Mouse (Mus musculus): ENCODE data around the gene Tmem255a. TPM values are rescaled to one million over a fixed set of nuclear protein-coding genes. Genes with fewer than 3 reads are reported as not detected.

The Tmem255a gene
- polyA plus RNA-seq, 1 experiment: not detected

DNA sequence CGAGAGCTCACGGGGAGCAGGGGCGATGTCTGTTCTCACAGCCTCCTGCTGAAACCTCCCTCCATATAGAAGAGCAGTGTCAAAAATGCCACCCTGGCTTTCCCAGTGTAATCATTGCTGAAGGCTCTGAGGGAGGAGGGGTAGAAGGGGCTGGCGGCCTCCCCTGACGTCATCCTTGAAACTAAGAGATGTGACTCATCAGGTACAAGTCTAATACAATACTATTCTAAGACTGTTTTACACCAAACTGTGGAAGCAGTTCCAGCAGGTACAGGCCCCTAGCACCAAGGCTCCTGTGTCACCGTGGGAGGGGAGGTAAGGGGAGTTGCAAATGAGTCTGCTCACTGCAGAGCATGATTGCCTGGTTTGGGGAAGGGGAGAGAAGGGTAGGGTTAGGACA, 5.1 kb downstream of the Tmem255a start:
- Histone ChIP-seq H3K27me3 (ENCODE audit: control insufficient read depth, insufficient read depth, low read length, poor library complexity, severe bottlenecking) (peaks cover 3% of the 10 kb centered on the region), H3K36me3 (ENCODE audit: control insufficient read depth, insufficient read depth, low read length, poor library complexity, severe bottlenecking) (no peaks in the 10 kb centered on the region), H3K9me3 (replicated peaks; ENCODE audit: control insufficient read depth, insufficient read depth, low read length, poor library complexity, severe bottlenecking) (no peaks in the 10 kb centered on the region), H3K27ac (ENCODE audit: insufficient read depth, low read length) (no peak overlapping the region), H3K9ac (ENCODE audit: low read depth, poor library complexity, severe bottlenecking) (no peak overlapping the region), H3K4me1 (ENCODE audit: control insufficient read depth, insufficient read depth, low read length) (no peaks in the 10 kb centered on the region), H3K4me3 (ENCODE audit: low read depth, low read length) (no peak overlapping the region)
- TF ChIP-seq CTCF (IDR thresholded peaks at IDR 0.05; ENCODE audit: low read depth, low read length) (no peak), POLR2A (IDR thresholded peaks at IDR 0.05; ENCODE audit: insufficient read depth, low read length) (no peak), EP300 (IDR thresholded peaks at IDR 0.05; ENCODE audit: insufficient read depth, low read depth, low read length) (no peak)

- no peaks in the 10 kb centered on the region for H3K36me3 ChIP-seq (ENCODE audit: control insufficient read depth, insufficient read depth, low read length, poor library complexity, severe bottlenecking)
- no peak for TF ChIP-seq POLR2A (IDR thresholded peaks at IDR 0.05; ENCODE audit: insufficient read depth, low read length)
- TF ChIP-seq CTCF (IDR thresholded peaks at IDR 0.05; ENCODE audit: low read depth, low read length): no peak
- TF ChIP-seq EP300 (IDR thresholded peaks at IDR 0.05; ENCODE audit: insufficient read depth, low read depth, low read length): no peak
- no peaks in the 10 kb centered on the region for H3K27me3 ChIP-seq (ENCODE audit: control insufficient read depth, insufficient read depth, low read length, poor library complexity, severe bottlenecking)
- H3K9me3 ChIP-seq (replicated peaks; ENCODE audit: control insufficient read depth, insufficient read depth, low read length, poor library complexity, severe bottlenecking): no peaks in the 10 kb centered on the region
- H3K27ac ChIP-seq (ENCODE audit: insufficient read depth, low read length): no peak overlapping the region
- H3K9ac ChIP-seq (ENCODE audit: low read depth, poor library complexity, severe bottlenecking): no peak overlapping the region
- no peak overlapping the region for H3K4me3 ChIP-seq (ENCODE audit: low read depth, low read length)
- no peaks in the 10 kb centered on the region for H3K4me1 ChIP-seq (ENCODE audit: control insufficient read depth, insufficient read depth, low read length)
Observed at GRCm38 (mm10) chrX:38237731-38238130, 14.5 kb downstream of the Tmem255a start.

DNA sequence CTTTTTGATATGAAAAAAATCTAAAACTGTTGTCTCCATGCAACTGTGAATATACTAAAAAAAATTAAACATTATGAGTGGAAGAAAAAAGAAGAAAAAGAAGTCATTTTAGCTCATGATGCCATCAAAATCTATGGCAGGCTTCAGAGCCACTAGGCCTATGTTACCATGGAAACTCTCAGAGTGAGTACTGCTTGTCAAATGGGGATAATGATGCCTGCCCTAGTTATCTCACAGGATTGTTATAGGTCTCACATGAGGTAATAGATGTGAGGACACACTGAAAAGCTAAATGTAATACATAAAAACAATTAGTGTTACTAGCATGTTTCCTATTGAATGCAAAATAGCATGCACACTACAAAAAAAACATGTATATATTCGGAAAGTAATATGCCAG, 22.4 kb downstream of the Tmem255a start:
- Histone ChIP-seq H3K9ac (ENCODE audit: low read depth, poor library complexity, severe bottlenecking) (no peak overlapping the region), H3K27me3 (ENCODE audit: control insufficient read depth, insufficient read depth, low read length, poor library complexity, severe bottlenecking) (no peaks in the 10 kb centered on the region), H3K4me1 (ENCODE audit: control insufficient read depth, insufficient read depth, low read length) (no peaks in the 10 kb centered on the region), H3K36me3 (ENCODE audit: control insufficient read depth, insufficient read depth, low read length, poor library complexity, severe bottlenecking) (no peaks in the 10 kb centered on the region), H3K4me3 (ENCODE audit: low read depth, low read length) (no peak overlapping the region), H3K27ac (ENCODE audit: insufficient read depth, low read length) (no peak overlapping the region), H3K9me3 (replicated peaks; ENCODE audit: control insufficient read depth, insufficient read depth, low read length, poor library complexity, severe bottlenecking) (no peaks in the 10 kb centered on the region)
- TF ChIP-seq CTCF (IDR thresholded peaks at IDR 0.05; ENCODE audit: low read depth, low read length) (no peak), POLR2A (IDR thresholded peaks at IDR 0.05; ENCODE audit: insufficient read depth, low read length) (no peak), EP300 (IDR thresholded peaks at IDR 0.05; ENCODE audit: insufficient read depth, low read depth, low read length) (no peak)

DNA sequence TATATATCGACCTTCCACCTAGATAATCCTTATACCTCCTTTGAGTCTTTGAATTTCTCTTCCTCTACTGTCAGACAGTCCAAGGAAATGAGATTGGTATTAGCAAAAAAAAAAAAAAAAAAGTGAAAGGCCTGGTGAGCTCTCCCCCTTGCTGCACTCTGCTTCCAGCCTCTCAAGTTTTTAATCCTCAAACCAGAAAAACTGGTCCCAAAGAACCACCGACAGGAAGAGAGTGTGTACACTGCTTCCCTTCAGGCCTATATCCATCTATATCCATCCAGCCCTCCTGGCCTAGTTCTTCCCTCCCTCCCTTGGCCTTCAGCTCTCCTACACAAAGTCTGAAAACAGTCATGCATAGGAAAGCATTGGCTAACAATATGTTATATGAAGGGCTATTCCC, 29.5 kb downstream of the Tmem255a start:
- H3K4me1 ChIP-seq (ENCODE audit: control insufficient read depth, insufficient read depth, low read length): no peaks in the 10 kb centered on the region
- no peak overlapping the region for H3K27ac ChIP-seq (ENCODE audit: insufficient read depth, low read length)
- H3K27me3 ChIP-seq (ENCODE audit: control insufficient read depth, insufficient read depth, low read length, poor library complexity, severe bottlenecking): no peaks in the 10 kb centered on the region
- no peaks in the 10 kb centered on the region for H3K9me3 ChIP-seq (replicated peaks; ENCODE audit: control insufficient read depth, insufficient read depth, low read length, poor library complexity, severe bottlenecking)
- H3K36me3 ChIP-seq (ENCODE audit: control insufficient read depth, insufficient read depth, low read length, poor library complexity, severe bottlenecking): no peaks in the 10 kb centered on the region
- no peak overlapping the region for H3K9ac ChIP-seq (ENCODE audit: low read depth, poor library complexity, severe bottlenecking)
- no peak overlapping the region for H3K4me3 ChIP-seq (ENCODE audit: low read depth, low read length)
- TF ChIP-seq POLR2A (IDR thresholded peaks at IDR 0.05; ENCODE audit: insufficient read depth, low read length) (no peak), CTCF (IDR thresholded peaks at IDR 0.05; ENCODE audit: low read depth, low read length) (no peak), EP300 (IDR thresholded peaks at IDR 0.05; ENCODE audit: insufficient read depth, low read depth, low read length) (no peak)

DNA sequence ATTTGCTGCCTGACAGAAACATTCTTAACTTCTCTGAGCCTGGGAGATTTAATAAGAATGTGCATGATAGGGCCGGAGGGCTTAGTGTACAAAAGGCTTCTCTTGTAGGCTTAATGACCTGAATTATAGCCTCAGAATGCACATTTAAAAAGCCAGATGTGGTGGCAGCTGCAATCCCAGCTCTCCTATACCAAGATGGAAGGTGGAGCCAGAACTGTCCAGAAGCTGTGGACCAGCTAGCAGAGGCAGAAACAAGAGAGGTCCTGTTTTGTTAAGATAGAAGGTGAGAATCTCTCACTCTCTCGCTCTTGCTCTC, 34.6 kb downstream of the Tmem255a start:
- Histone ChIP-seq H3K9me3 (replicated peaks; ENCODE audit: control insufficient read depth, insufficient read depth, low read length, poor library complexity, severe bottlenecking) (no peaks in the 10 kb centered on the region), H3K27ac (ENCODE audit: insufficient read depth, low read length) (no peak overlapping the region), H3K4me3 (ENCODE audit: low read depth, low read length) (no peak overlapping the region), H3K4me1 (ENCODE audit: control insufficient read depth, insufficient read depth, low read length) (no peaks in the 10 kb centered on the region), H3K27me3 (ENCODE audit: control insufficient read depth, insufficient read depth, low read length, poor library complexity, severe bottlenecking) (no peaks in the 10 kb centered on the region), H3K36me3 (ENCODE audit: control insufficient read depth, insufficient read depth, low read length, poor library complexity, severe bottlenecking) (no peaks in the 10 kb centered on the region), H3K9ac (ENCODE audit: low read depth, poor library complexity, severe bottlenecking) (no peak overlapping the region)
- TF ChIP-seq CTCF (IDR thresholded peaks at IDR 0.05; ENCODE audit: low read depth, low read length) (no peak), POLR2A (IDR thresholded peaks at IDR 0.05; ENCODE audit: insufficient read depth, low read length) (no peak), EP300 (IDR thresholded peaks at IDR 0.05; ENCODE audit: insufficient read depth, low read depth, low read length) (no peak)

- TF ChIP-seq EP300 (IDR thresholded peaks at IDR 0.05; ENCODE audit: insufficient read depth, low read depth, low read length): no peak
- TF ChIP-seq CTCF (IDR thresholded peaks at IDR 0.05; ENCODE audit: low read depth, low read length): no peak
- TF ChIP-seq POLR2A (IDR thresholded peaks at IDR 0.05; ENCODE audit: insufficient read depth, low read length): no peak
- H3K27ac ChIP-seq (ENCODE audit: insufficient read depth, low read length): no peak overlapping the region
Observed at GRCm38 (mm10) chrX:38216986-38217675, 35.1 kb downstream of the Tmem255a start.

More at GRCm38 (mm10) chrX:38216986-38217675, 35.1 kb downstream of the Tmem255a start:
- Histone ChIP-seq H3K4me1 (ENCODE audit: control insufficient read depth, insufficient read depth, low read length) (no peaks in the 10 kb centered on the region), H3K9me3 (replicated peaks; ENCODE audit: control insufficient read depth, insufficient read depth, low read length, poor library complexity, severe bottlenecking) (no peaks in the 10 kb centered on the region), H3K27me3 (ENCODE audit: control insufficient read depth, insufficient read depth, low read length, poor library complexity, severe bottlenecking) (no peaks in the 10 kb centered on the region), H3K4me3 (ENCODE audit: low read depth, low read length) (no peak overlapping the region), H3K36me3 (ENCODE audit: control insufficient read depth, insufficient read depth, low read length, poor library complexity, severe bottlenecking) (no peaks in the 10 kb centered on the region), H3K9ac (ENCODE audit: low read depth, poor library complexity, severe bottlenecking) (no peak overlapping the region)
